Comparison of ENCODE assay signal across 9 mouse cellular contexts in the genomic region with DNA sequence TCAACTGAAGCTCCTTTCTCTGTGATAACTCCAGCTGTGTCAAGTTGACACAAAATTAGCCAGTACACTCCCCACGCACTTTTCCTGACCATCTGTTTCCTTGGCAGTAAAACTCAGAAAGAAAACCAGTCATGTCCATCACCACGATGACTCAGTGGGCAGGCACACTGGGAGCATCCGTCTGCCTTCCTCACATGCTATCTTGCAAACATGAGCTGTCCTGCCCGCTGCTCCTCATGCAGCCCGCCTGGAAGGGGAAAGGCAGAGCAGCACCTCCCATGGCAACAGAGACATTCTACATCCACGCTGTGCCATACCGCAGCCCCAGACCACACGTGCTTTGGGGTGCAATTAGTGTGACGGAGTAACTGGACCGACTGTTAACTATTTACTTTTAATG. TPM values are rescaled to one million over a fixed set of nuclear protein-coding genes. Genes with fewer than 3 reads are reported as not detected.
DNase-seq lines count a peak whose midpoint lies in the region; ATAC-seq and TF ChIP-seq lines count a peak whose summit lies in the region.
"Had no signal": no experiment of that assay in that cellular context is flagged by ENCODE, and none has a peak within 500 bp of the region (broad histone marks: within the 10 kb centered on the region; RNA-seq: fewer than 3 reads in every experiment).

No protein-coding gene starts in this region.

- H3K36me3 ChIP-seq in heart, embryonic 12.5 days, result peaks cover 50% of the 10 kb centered on the region
- no peaks in the 10 kb centered on the region for H3K36me3 ChIP-seq in liver, embryonic 14.5 days (replicated peaks; ENCODE audit: control insufficient read depth, insufficient read depth, low read depth)
- no peaks in the 10 kb centered on the region for H3K36me3 ChIP-seq in neural tube, embryonic 15.5 days
- H3K36me3 ChIP-seq in midbrain, embryonic 14.5 days (ENCODE audit: control insufficient read depth, insufficient read depth, low read length), result no peaks in the 10 kb centered on the region

- WGBS in heart, embryonic 12.5 days, result 35% methylated on average over 10 of the region's 10 CpGs
- 42% methylated on average over 10 of the region's 10 CpGs for WGBS in liver, embryonic 14.5 days (ENCODE audit: insufficient replicate concordance)
- WGBS in neural tube, embryonic 15.5 days, result 51% methylated on average over 10 of the region's 10 CpGs
- WGBS in midbrain, embryonic 14.5 days, result 75% methylated on average over 10 of the region's 10 CpGs

- H3K27ac ChIP-seq in heart, embryonic 12.5 days (ENCODE audit: poor library complexity, severe bottlenecking), result no peak overlapping the region
- H3K27ac ChIP-seq in liver, embryonic 14.5 days, result peak overlapping the region; percentile 48
- no peak overlapping the region for H3K27ac ChIP-seq in neural tube, embryonic 15.5 days (replicated peaks)
- no peak overlapping the region for H3K27ac ChIP-seq in midbrain, embryonic 14.5 days (replicated peaks; ENCODE audit: low read depth, low read length)

- H3K4me3 ChIP-seq in heart, embryonic 12.5 days, result peak overlapping the region; percentile 26; the same call in 1 of the 2 replicates
- H3K4me3 ChIP-seq in liver, embryonic 14.5 days (ENCODE audit: insufficient read depth in 1 of 2, low read depth in 2 of 2, low read length in 2 of 2), result no peak overlapping the region
- no peak overlapping the region for H3K4me3 ChIP-seq in neural tube, embryonic 15.5 days (replicated peaks)
- H3K4me3 ChIP-seq in midbrain, embryonic 14.5 days (replicated peaks; ENCODE audit: low read depth, low read length), result no peak overlapping the region

- peak overlapping the region; percentile 55 for H3K4me2 ChIP-seq in heart, embryonic 12.5 days
- peak overlapping the region; percentile 31 for H3K4me2 ChIP-seq in liver, embryonic 14.5 days (ENCODE audit: low read depth)
- H3K4me2 ChIP-seq in neural tube, embryonic 15.5 days, result no peak overlapping the region
- H3K4me2 ChIP-seq in midbrain, embryonic 14.5 days (ENCODE audit: low read length), result no peak overlapping the region

- peak overlapping the region; percentile 39; the same call in 1 of the 2 replicates for H3K9ac ChIP-seq in heart, embryonic 12.5 days
- H3K9ac ChIP-seq in liver, embryonic 14.5 days (replicated peaks), result no peak overlapping the region
- no peak overlapping the region for H3K9ac ChIP-seq in neural tube, embryonic 15.5 days (replicated peaks)
- no peak overlapping the region for H3K9ac ChIP-seq in midbrain, embryonic 14.5 days (replicated peaks; ENCODE audit: low read length)

- ATAC-seq in heart, embryonic 12.5 days (ENCODE audit: insufficient number of reproducible peaks, low FRiP score), result no peak
- ATAC-seq in liver, embryonic 14.5 days (ENCODE audit: insufficient read depth), result no peak
- no peak for ATAC-seq in neural tube, embryonic 15.5 days (ENCODE audit: low FRiP score)
- ATAC-seq in midbrain, embryonic 14.5 days (ENCODE audit: low FRiP score, low TSS enrichment), result no peak

- H3K4me1 ChIP-seq in heart, embryonic 12.5 days (replicated peaks), result peaks cover 49% of the 10 kb centered on the region
- H3K4me1 ChIP-seq in liver, embryonic 14.5 days (replicated peaks; ENCODE audit: control insufficient read depth in 2 of 2, insufficient read depth in 2 of 2, low read length in 1 of 2), result peaks cover 35 to 55% of the 10 kb centered on the region in 2 experiments
- H3K4me1 ChIP-seq in neural tube, embryonic 15.5 days, result no peaks in the 10 kb centered on the region
- H3K4me1 ChIP-seq in midbrain, embryonic 14.5 days (ENCODE audit: control insufficient read depth, insufficient read depth, low read length), result no peaks in the 10 kb centered on the region

- no peaks in the 10 kb centered on the region for H3K27me3 ChIP-seq in heart, embryonic 12.5 days (replicated peaks)
- H3K27me3 ChIP-seq in liver, embryonic 14.5 days (ENCODE audit: control insufficient read depth, insufficient read depth, low read length), result no peaks in the 10 kb centered on the region
- no peaks in the 10 kb centered on the region for H3K27me3 ChIP-seq in neural tube, embryonic 15.5 days (replicated peaks)
- no peaks in the 10 kb centered on the region for H3K27me3 ChIP-seq in midbrain, embryonic 14.5 days (ENCODE audit: control insufficient read depth, insufficient read depth, low read length)

- H3K9me3 ChIP-seq in heart, embryonic 12.5 days (replicated peaks), result no peaks in the 10 kb centered on the region
- no peaks in the 10 kb centered on the region for H3K9me3 ChIP-seq in liver, embryonic 14.5 days (ENCODE audit: control insufficient read depth, low read length)
- H3K9me3 ChIP-seq in neural tube, embryonic 15.5 days (replicated peaks), result no peaks in the 10 kb centered on the region
- no peaks in the 10 kb centered on the region for H3K9me3 ChIP-seq in midbrain, embryonic 14.5 days (ENCODE audit: control insufficient read depth, low read length)

- TF ChIP-seq CTCF in liver, embryonic 14.5 days (IDR thresholded peaks at IDR 0.05; ENCODE audit: low read depth), result no peak

- DNase-seq in layer of hippocampus, adult 11-12 months (ENCODE audit: low spot score), result peak; percentile 52
- DNase-seq in layer of hippocampus, adult 9-10 months (ENCODE audit: low spot score), result no peak
- peak; percentile 40 for DNase-seq in cerebellum, adult 9-10 months
- DNase-seq in liver, embryonic 14.5 days (ENCODE audit: low read depth in 3 of 3, low spot score in 3 of 3), result no peak
- DNase-seq in midbrain, embryonic 14.5 days, result no peak
- no peak for DNase-seq in ovary, adult 18-20 months (ENCODE audit: low spot score)

- TF ChIP-seq EP300 in liver, embryonic 14.5 days (IDR thresholded peaks at IDR 0.05; ENCODE audit: low read depth), result no peak

RNA-seq across cellular contexts. Expression of a gene that starts 6.3 kb away (rescaled TPM):
- 308 and 330 TPM in 2 replicates for polyA plus RNA-seq in heart, embryonic 12.5 days (2016; fragmentation: Nextera tagmentation; extraction: Ambion mirVana)
- 23.2 and 28.6 TPM in 2 replicates for polyA plus RNA-seq in liver, embryonic 14.5 days (2012; rRNA removed)
- 23.4 and 24.5 TPM in 2 replicates for polyA plus RNA-seq in liver, embryonic 14.5 days (2014; fragmentation: Nextera tagmentation; extraction: Ambion mirVana)
- 1.0 and 2.0 TPM in 2 replicates for polyA plus RNA-seq in neural tube, embryonic 15.5 days (2015; fragmentation: Nextera tagmentation; extraction: Ambion mirVana)
- polyA plus RNA-seq in midbrain, embryonic 14.5 days (2014; fragmentation: Nextera tagmentation; extraction: Ambion mirVana), result 0.51 TPM in 2 replicates

RNA-seq across cellular contexts. Expression of a gene that starts 21.5 kb away (rescaled TPM):
- polyA plus RNA-seq in heart, embryonic 12.5 days (2016; fragmentation: Nextera tagmentation; extraction: Ambion mirVana), result 2.5 and 3.8 TPM in 2 replicates
- polyA plus RNA-seq in liver, embryonic 14.5 days (2012; rRNA removed), result not detected in 2 replicates
- polyA plus RNA-seq in liver, embryonic 14.5 days (2014; fragmentation: Nextera tagmentation; extraction: Ambion mirVana), result not detected in 2 replicates
- 0.72 TPM in 1 of 2 replicates, not detected in the other for polyA plus RNA-seq in neural tube, embryonic 15.5 days (2015; fragmentation: Nextera tagmentation; extraction: Ambion mirVana)
- polyA plus RNA-seq in midbrain, embryonic 14.5 days (2014; fragmentation: Nextera tagmentation; extraction: Ambion mirVana), result not detected in 2 replicates
- polyA plus RNA-seq: small intestine, adult 2 months had no signal

RNA-seq across cellular contexts. Expression of a gene that starts 21.5 kb away (rescaled TPM):
- 301 and 307 TPM in 2 replicates for polyA plus RNA-seq in heart, embryonic 12.5 days (2016; fragmentation: Nextera tagmentation; extraction: Ambion mirVana)
- 124 and 227 TPM in 2 replicates for polyA plus RNA-seq in liver, embryonic 14.5 days (2012; rRNA removed)
- polyA plus RNA-seq in liver, embryonic 14.5 days (2014; fragmentation: Nextera tagmentation; extraction: Ambion mirVana), result 351 and 369 TPM in 2 replicates
- 95.8 and 101 TPM in 2 replicates for polyA plus RNA-seq in neural tube, embryonic 15.5 days (2015; fragmentation: Nextera tagmentation; extraction: Ambion mirVana)
- polyA plus RNA-seq in midbrain, embryonic 14.5 days (2014; fragmentation: Nextera tagmentation; extraction: Ambion mirVana), result 83.8 and 88.1 TPM in 2 replicates

RNA-seq across cellular contexts. Expression of a gene that starts 26.4 kb away (rescaled TPM):
- 0.09 TPM in 1 of 2 replicates, not detected in the other for polyA plus RNA-seq in heart, embryonic 12.5 days (2016; fragmentation: Nextera tagmentation; extraction: Ambion mirVana)
- polyA plus RNA-seq in liver, embryonic 14.5 days (2012; rRNA removed), result 0.01 TPM in 1 of 2 replicates, not detected in the other
- polyA plus RNA-seq in liver, embryonic 14.5 days (2014; fragmentation: Nextera tagmentation; extraction: Ambion mirVana), result not detected in 2 replicates
- polyA plus RNA-seq in neural tube, embryonic 15.5 days (2015; fragmentation: Nextera tagmentation; extraction: Ambion mirVana), result 0.40 and 0.88 TPM in 2 replicates
- 0.51 and 1.0 TPM in 2 replicates for polyA plus RNA-seq in midbrain, embryonic 14.5 days (2014; fragmentation: Nextera tagmentation; extraction: Ambion mirVana)

Comparison
In these comparisons a context has a peak if more than half of its experiments do, and no peak if none do; other contexts are left out.
1. DNase-seq: peak in layer of hippocampus, adult 11-12 months (single experiment) and cerebellum, adult 9-10 months (single experiment); none in layer of hippocampus, adult 9-10 months (single experiment), liver, embryonic 14.5 days (0 of 3), midbrain, embryonic 14.5 days (single experiment) and ovary, adult 18-20 months (single experiment).
2. H3K4me2 ChIP-seq: peak in heart, embryonic 12.5 days (single experiment) and liver, embryonic 14.5 days (single experiment); none in neural tube, embryonic 15.5 days (single experiment) and midbrain, embryonic 14.5 days (single experiment).
3. RNA of a gene that starts 6.3 kb away (polyA plus RNA-seq): 308 to 330 TPM in heart, embryonic 12.5 days; 23.2 to 28.6 TPM in liver, embryonic 14.5 days, 1.0 to 2.0 TPM in neural tube, embryonic 15.5 days and 0.51 TPM in midbrain, embryonic 14.5 days; every median in the first group is over 10 times any median in the second.